Mouse (Mus musculus) bone marrow macrophage, adult 2 months (primary cell): Measurements from ENCODE around the gene Pbx3. TPM values are rescaled to one million over a fixed set of nuclear protein-coding genes. Genes with fewer than 3 reads are reported as not detected.

ENCODE experiments used
- H3K27ac ChIP-seq: 2 replicates; pipeline ENCODE4 v1.5.1; 2012; ENCODE audit warnings: low read depth, low read length; ENCODE audit not compliant: insufficient read depth
- H3K4me1 ChIP-seq: 2 replicates; pipeline ENCODE4 v1.6.1; 2012; ENCODE audit warnings: low read length; ENCODE audit not compliant: control insufficient read depth, insufficient read depth
- H3K4me3 ChIP-seq: 2 replicates; pipeline ENCODE4 v1.5.1; 2012; ENCODE audit warnings: mild to moderate bottlenecking, low read length, moderate library complexity; ENCODE audit not compliant: insufficient read depth
- CTCF ChIP-seq: IDR thresholded peaks from 2 replicates; pipeline ENCODE4 v1.5.1; 2012; ENCODE audit warnings: low read depth, mild to moderate bottlenecking, low read length, moderate library complexity
- POLR2A ChIP-seq: IDR thresholded peaks from 2 replicates; pipeline ENCODE4 v1.6.1; 2012; ENCODE audit warnings: mild to moderate bottlenecking, low read depth, low read length, borderline replicate concordance
- polyA plus RNA-seq: library from polyadenylated mRNA; stranded (reverse); fragments of >200 nt; gene quantifications from 2 replicates; pipeline ENCODE4 v1.2.4, GENCODE M21; 2012; ENCODE audit not compliant: missing spikeins, insufficient read depth, insufficient read length

Gene Pbx3
- polyA plus RNA-seq, 1 experiment = 13.4 TPM

- H3K4me3 ChIP-seq = no peak overlapping the region
- no peak for TF ChIP-seq POLR2A
- H3K27ac ChIP-seq = no peak overlapping the region
- H3K4me1 ChIP-seq = no peaks in the 10 kb centered on the region
Observed at GRCm38 (mm10) chr2:34157746-34158145, 215.2 kb downstream of the Pbx3 start.

- no peak overlapping the region for H3K4me3 ChIP-seq
- TF ChIP-seq CTCF (no peak), POLR2A (no peak)
- no peaks in the 10 kb centered on the region for H3K4me1 ChIP-seq
- no peak overlapping the region for H3K27ac ChIP-seq
Observed at GRCm38 (mm10) chr2:34154833-34155232, 218.1 kb downstream of the Pbx3 start.

GRCm38 (mm10) chr2:34153336-34153735, 219.6 kb downstream of the Pbx3 start:
- H3K27ac ChIP-seq = no peak overlapping the region
- no peak for TF ChIP-seq POLR2A
- TF ChIP-seq CTCF = no peak
- H3K4me3 ChIP-seq = no peak overlapping the region
- no peaks in the 10 kb centered on the region for H3K4me1 ChIP-seq

GRCm38 (mm10) chr2:34150560-34150959, 222.4 kb downstream of the Pbx3 start:
- Histone ChIP-seq H3K4me3 (no peak overlapping the region), H3K27ac (no peak overlapping the region), H3K4me1 (no peaks in the 10 kb centered on the region)
- TF ChIP-seq CTCF (no peak), POLR2A (no peak)

- no peak for TF ChIP-seq POLR2A
- TF ChIP-seq CTCF = no peak
- Histone ChIP-seq H3K4me1 (no peaks in the 10 kb centered on the region), H3K27ac (no peak overlapping the region), H3K4me3 (no peak overlapping the region)
Observed at GRCm38 (mm10) chr2:34148214-34148613, 224.7 kb downstream of the Pbx3 start.

- H3K27ac ChIP-seq = no peak overlapping the region
- TF ChIP-seq POLR2A (no peak), CTCF (no peak)
- no peak overlapping the region for H3K4me3 ChIP-seq
- H3K4me1 ChIP-seq = no peaks in the 10 kb centered on the region
Observed at GRCm38 (mm10) chr2:34147476-34147875, 225.5 kb downstream of the Pbx3 start.

GRCm38 (mm10) chr2:34147036-34147435, 225.9 kb downstream of the Pbx3 start:
- TF ChIP-seq POLR2A (no peak), CTCF (no peak)
- H3K27ac ChIP-seq = no peak overlapping the region
- no peaks in the 10 kb centered on the region for H3K4me1 ChIP-seq
- H3K4me3 ChIP-seq = no peak overlapping the region

GRCm38 (mm10) chr2:34146431-34146830, 226.5 kb downstream of the Pbx3 start:
- Histone ChIP-seq H3K27ac (no peak overlapping the region), H3K4me1 (no peaks in the 10 kb centered on the region), H3K4me3 (no peak overlapping the region)
- no peak for TF ChIP-seq POLR2A
- no peak for TF ChIP-seq CTCF

GRCm38 (mm10) chr2:34139470-34140158, 233.3 kb downstream of the Pbx3 start:
- Histone ChIP-seq H3K27ac (no peak overlapping the region), H3K4me1 (no peaks in the 10 kb centered on the region), H3K4me3 (no peak overlapping the region)
- no peak for TF ChIP-seq POLR2A
- no peak for TF ChIP-seq CTCF

GRCm38 (mm10) chr2:34135316-34135715, 237.6 kb downstream of the Pbx3 start:
- no peaks in the 10 kb centered on the region for H3K4me1 ChIP-seq
- no peak overlapping the region for H3K27ac ChIP-seq
- H3K4me3 ChIP-seq = no peak overlapping the region
- TF ChIP-seq CTCF (no peak), POLR2A (no peak)
